Mouse (Mus musculus) ovary, adult 2 months (tissue): ENCODE measurements around the gene Npsr1. TPM values are rescaled to one million over a fixed set of nuclear protein-coding genes. Genes with fewer than 3 reads are reported as not detected.

Experiments
- polyA plus RNA-seq: library from polyadenylated mRNA; depleted of rRNA; stranded (reverse); fragments of >200 nt; gene quantifications from 2 replicates; pipeline ENCODE4 v1.2.3, GENCODE M21; 2012; rRNA removed

Gene Npsr1
- polyA plus RNA-seq = not detected in 2 replicates

DNA sequence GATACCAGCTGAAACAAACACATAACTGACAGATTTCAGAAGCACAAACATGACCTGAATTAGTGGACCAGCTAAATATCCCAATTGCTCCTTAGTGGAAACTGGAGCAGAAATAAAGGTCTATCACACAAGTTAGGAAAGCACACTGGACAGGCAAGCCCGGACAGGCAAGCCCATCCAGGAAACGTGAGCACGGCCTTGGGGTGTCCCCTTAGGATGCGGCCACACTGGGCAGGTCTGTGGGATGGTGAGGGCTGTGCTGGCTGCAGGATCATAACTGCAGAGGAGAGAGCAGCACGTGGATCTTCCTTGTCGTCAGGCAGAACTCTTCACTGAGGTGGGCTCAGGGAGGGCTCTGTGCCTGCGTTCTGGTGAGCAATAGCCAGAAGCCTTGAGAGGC lies at the start of gene Npsr1:
TSS of gene Npsr1 (plus strand) at position 301 of the 400 bp plus-strand sequence.

